Mouse (Mus musculus) brain, embryonic 14.5 days (tissue): ENCODE measurements around the gene Rhbdd2.

ENCODE experiments used
- CTCF ChIP-seq: fragments of 200-500 bp; IDR thresholded peaks from 2 replicates; pipeline ENCODE4 v1.5.1; 2012; ENCODE audit warnings: inconsistent platforms, mild to moderate bottlenecking, moderate library complexity, borderline replicate concordance; ENCODE audit not compliant: insufficient read depth, insufficient read length; ENCODE audit errors: extremely low read depth
- POLR2A ChIP-seq: fragments of 200-500 bp; IDR thresholded peaks from 2 replicates; pipeline ENCODE4 v1.6.1; 2012; ENCODE audit warnings: mild to moderate bottlenecking, inconsistent platforms, borderline replicate concordance; ENCODE audit not compliant: poor library complexity, insufficient read depth, insufficient read length, severe bottlenecking; ENCODE audit errors: extremely low read depth

GRCm38 (mm10) chr5:135630598-135630997 lies 1.8 kb upstream of the Rhbdd2 start:
- no peak for TF ChIP-seq POLR2A
- TF ChIP-seq CTCF = peak; percentile 28; the same call in 1 of the 2 replicates
